Mouse (Mus musculus) heart, postnatal 0 days (tissue): ENCODE measurements around the gene Cdk17.

Experiments
- CTCF ChIP-seq: IDR thresholded peaks from 2 replicates; pipeline ENCODE4 v1.5.1; 2016; ENCODE audit warnings: antibody characterized with exemption, control low read depth, low read depth
- EP300 ChIP-seq: IDR thresholded peaks from 2 replicates; pipeline ENCODE4 v1.6.1; 2016; ENCODE audit warnings: antibody characterized with exemption, low read depth

DNA sequence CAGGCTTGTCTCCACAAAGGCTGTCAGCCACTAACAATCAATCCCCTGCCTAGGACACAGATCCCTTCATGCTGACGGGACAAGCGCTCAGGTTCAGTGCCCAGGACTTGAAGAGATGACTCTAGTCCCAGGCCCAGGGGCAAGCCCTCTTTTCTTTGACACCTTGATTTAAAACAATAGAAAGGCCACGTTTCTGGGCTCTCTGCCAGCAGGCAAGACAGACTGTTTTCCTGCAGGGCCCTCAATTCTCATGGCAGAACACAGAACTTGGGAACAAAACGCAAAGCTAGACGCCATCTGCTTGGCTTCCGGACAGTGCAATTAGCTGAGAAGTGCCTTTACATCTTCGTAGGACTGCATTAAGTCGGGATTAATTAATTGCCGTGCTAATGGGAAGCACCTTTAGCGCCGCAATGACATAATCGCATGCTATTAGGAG lies 121.9 kb downstream of the Cdk17 start:
- TF ChIP-seq CTCF = no peak
- no peak for TF ChIP-seq EP300
